Mouse (Mus musculus) gastrocnemius, postnatal 10 days (tissue): ENCODE results near the gene Tkt. TPM values are rescaled to one million over a fixed set of nuclear protein-coding genes. Genes with fewer than 3 reads are reported as not detected.

Experiments
- DNase-seq: peaks from one replicate; pipeline ENCODE4 v3.0.0; 2021; ENCODE audit warnings: mixed read lengths
- total RNA-seq, 2 experiments: library from RNA; stranded (reverse); gene quantifications; 2 replicates each; pipeline ENCODE4 v1.2.3; 2021

Tkt gene
- total RNA-seq, 2 experiments from 2014 or later: 30.1 to 37.1 TPM

DNA sequence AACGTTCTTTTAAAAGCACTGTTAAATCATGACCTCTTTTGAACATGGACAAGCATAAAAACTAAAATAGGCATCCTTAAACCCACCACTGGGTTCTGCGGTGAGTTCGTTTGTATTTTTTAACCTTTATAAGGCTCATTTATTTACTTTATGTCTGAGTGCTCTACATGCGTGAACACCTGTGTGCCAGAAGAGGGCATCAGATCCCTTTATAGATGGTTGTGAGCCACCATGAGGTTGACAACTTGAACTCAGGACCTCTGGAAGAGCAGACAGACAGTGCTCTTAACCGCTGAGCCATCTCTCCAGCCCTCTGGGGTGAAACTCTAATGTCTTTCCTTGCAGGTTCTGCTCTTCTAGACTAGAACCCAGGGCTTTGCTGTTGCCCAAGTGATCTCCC, 37.2 kb downstream of the Tkt start:
- no peak for DNase-seq

GRCm38 (mm10) chr14:30586780-30587461, 38.8 kb downstream of the Tkt start:
- DNase-seq: no peak

DNA sequence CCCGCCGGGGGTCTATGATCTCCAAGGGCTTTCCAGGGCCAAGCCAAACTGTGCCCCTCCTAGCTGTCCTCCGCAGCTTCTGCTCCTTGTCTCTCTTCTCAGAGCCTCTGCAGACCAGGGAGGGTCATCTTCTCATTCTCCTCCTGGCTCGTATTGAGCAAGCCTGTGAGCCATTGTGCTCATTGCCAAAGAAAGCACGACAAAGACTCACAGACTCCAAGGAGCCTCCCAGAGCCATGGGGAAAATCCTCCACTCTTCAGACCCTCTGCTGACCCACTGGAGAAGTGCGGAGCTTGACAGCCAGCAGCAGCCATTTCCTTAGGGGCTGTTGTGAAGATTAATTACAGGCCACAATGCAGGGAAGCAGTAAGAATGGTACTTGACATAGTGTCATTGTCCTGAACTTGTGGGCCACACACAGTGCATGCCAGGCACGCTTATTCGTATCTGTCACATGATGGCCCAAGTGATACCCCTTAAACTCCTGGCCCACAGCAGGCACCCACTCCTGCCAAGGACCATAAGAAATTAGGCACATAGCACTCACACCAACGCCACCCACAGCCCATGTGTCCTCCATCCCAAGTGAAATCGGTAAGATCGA, 42.0 kb downstream of the Tkt start:
- DNase-seq: no peak

DNA sequence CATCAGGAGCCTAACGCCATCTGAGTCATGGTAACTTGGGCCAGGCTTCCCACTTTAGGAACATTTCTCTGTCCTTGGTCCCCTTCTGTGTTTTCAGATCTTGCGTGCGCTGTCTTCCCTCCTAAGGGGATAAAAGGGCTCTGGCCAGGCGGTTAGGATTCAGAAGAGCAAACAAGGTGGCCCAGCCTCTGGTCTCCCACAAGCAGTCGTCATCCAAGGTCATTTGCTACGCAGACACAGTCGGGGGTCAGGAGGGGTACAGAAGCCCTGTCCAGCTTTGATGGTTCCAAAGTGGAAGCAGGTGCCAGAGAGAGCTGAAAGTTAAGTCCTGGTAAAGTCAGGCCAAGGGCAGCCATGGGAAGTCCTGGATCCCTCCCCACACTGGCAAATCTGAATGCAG, 42.8 kb downstream of the Tkt start:
- no peak for DNase-seq

DNA sequence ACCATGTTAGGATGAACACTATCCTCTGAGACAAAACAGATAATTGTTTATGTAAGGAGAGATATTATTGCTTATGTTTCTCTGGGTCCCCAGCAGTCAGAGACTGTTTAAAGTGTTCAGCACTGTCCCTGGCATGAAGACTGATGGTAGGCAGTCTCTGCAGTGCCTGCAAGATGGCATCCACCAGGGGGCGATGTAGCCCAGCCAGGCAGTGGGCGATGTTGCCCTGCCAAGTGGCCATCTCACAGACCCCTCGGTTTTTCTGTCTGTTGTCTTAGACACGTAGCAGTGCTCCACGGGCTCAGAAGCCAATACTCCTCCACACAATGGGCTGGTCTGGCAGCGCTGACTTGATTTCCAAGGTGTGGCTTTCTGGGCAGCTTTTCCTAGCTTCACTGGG, 43.3 kb downstream of the Tkt start:
- peak; percentile 94 for DNase-seq

GRCm38 (mm10) chr14:30593279-30594091, 45.3 kb downstream of the Tkt start:
- peak; percentile 81 for DNase-seq

GRCm38 (mm10) chr14:30594092-30594695, 46.0 kb downstream of the Tkt start:
- peak; percentile 38 for DNase-seq

GRCm38 (mm10) chr14:30595576-30596313, 47.6 kb downstream of the Tkt start:
- DNase-seq: no peak

DNA sequence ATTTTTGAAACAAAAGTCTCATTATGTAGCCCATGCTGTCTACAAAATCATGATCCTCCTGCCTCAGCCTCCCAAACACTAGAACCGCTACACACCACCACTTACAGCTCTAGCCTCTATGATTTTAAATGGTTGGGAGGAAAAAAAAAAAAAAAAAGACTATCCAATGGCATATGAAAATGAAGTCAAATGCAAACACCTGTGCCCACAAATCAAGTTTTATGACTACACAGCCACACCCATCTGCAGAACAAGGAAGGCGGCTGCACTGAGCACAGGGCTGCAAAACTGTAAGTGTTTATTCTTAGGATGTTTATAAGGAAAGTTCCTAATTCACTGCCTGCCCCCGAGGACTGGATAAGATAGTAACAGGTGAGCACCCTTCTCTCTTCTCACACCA, 48.2 kb downstream of the Tkt start:
- no peak for DNase-seq

DNA sequence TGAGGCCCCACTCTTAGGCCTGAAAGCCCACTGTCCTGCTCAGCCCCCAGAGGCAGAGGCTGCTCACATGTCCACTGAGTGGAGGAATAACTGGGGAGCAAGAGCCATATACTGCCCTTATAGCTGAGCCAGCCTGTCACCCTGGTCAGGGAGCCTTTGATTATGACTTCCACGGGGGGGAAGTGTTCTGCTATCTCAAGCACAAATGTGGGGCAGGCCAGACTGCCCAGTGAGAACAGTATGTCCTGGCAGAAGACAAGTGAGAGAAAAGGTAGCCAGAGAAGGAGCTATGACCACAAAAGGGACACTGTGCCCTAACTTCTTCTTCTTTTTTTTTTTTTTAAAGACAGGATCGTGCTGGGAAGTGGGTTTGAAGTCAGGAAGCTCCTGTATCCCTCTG, 49.0 kb downstream of the Tkt start:
- no peak for DNase-seq

DNA sequence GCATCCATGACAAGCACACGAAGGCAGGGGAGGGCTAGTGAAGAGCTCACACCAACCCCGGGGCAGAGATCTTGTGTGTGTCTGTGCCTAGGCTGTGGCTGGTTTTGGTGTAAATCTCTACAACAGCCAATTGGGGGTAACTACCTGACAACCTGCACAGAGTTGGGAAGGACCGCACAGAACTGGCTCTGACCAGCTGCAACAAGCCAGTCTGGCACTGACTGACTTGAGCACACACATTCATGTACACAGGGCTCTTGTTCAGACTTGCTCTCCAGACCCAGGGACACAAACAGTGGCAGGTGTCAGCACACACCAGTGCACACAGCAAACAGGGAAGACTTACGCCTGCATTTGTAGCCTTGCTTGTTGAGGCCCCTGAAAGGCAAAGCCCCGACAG, 58.7 kb downstream of the Tkt start:
- no peak for DNase-seq

DNA sequence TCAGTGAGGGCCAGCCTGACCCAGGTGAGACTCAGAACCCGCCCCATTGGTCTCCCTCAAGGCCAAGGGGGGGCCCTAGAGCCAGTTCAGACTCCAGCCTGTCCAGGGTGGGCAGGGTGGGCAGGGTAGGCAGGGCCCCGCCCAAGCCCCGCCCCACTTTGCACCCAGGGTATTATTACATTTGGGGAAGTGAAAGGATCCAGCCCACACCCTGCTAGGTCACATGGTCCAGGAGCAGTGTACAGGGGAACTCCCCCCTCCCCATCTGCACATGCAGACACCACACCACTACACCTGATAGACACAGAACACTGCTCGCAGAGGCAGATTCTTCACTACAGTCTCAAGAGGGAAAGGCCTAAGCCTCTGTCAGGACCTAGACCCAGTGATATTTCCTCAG, 59.5 kb downstream of the Tkt start:
- no peak for DNase-seq

GRCm38 (mm10) chr14:30608176-30608575, 60.0 kb downstream of the Tkt start:
- DNase-seq: no peak

- DNase-seq: no peak
These were observed 61.3 kb downstream of the Tkt start for GRCm38 (mm10) chr14:30609499-30609898.

GRCm38 (mm10) chr14:30610304-30610703, 62.1 kb downstream of the Tkt start:
- DNase-seq: no peak

DNA sequence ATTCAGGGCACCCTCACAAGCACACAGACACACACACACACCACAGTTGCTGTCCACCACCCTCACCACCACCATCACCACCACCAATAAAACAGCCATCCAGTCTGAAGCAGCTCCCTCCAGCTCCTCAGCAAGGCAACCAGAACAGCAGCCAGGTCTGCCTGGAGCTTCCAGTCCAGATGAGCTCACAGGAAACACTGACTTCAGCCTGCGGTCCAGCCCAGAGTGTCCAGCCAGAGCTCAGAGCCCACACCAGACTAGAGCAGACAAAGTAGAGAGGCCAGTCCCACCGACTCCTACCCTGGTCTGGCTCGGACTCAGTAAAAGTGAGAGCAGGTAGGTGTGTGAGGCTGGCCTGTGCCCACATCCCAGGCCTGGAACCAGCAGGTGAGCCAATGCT, 62.8 kb downstream of the Tkt start:
- no peak for DNase-seq

DNA sequence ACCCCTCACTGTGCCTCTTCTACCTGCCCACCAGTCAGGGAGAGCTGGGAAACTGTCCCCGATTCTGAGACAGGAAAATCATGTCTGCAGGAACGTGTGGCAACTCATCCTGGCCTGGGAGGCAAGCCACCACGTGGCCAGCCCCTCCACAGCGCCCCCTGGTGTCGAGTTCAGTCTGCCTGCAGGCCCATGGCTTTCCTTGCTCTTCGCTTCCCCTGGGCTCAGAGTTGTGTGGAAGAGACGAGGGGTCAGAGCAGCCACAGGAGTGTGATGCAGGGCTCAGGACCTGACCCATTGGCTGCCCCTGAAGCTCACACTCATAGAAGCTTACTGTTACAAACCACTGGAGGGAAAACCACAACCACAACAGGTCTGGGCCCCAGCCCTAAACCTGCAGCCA, 64.4 kb downstream of the Tkt start:
- peak; percentile 95 for DNase-seq

DNA sequence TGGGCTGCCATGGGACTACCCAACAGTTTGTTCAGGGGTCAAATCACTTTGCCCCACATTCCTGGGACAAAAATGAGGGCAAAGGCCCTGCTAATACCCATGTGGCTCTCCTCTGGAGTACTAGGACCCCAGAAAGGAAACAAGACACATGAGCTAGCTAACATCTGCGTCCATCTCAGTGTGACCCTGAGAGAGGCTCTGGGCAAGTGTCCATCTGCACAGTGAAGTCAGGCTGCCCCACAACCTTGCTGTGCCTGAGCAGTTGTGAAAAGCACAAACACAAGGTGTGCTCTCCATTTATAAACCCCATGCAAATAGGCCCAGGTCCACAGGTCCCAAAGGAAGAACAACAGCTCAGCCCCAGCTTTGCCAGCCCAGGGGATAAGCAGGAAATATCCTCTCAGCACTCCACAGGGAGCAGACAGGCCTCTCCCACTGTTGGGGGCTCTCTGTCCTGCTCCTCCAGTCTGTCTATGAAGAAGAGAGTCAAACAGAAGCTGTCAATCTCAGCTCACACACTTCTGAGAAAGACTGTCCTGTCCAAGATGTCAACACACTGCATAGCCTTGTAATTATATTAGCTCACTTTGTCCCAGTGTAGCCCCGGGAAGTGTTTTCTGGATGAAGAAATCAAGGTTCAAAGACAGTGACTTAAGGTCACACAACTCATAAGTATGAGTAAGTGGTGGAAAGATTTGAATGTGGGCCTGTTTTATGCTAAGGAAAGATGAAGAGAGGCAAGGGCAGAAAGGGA, 65.0 kb downstream of the Tkt start:
- no peak for DNase-seq

- no peak for DNase-seq
These were observed 68.6 kb downstream of the Tkt start for GRCm38 (mm10) chr14:30616751-30617150.

GRCm38 (mm10) chr14:30618746-30619275, 70.7 kb downstream of the Tkt start:
- DNase-seq: no peak

DNA sequence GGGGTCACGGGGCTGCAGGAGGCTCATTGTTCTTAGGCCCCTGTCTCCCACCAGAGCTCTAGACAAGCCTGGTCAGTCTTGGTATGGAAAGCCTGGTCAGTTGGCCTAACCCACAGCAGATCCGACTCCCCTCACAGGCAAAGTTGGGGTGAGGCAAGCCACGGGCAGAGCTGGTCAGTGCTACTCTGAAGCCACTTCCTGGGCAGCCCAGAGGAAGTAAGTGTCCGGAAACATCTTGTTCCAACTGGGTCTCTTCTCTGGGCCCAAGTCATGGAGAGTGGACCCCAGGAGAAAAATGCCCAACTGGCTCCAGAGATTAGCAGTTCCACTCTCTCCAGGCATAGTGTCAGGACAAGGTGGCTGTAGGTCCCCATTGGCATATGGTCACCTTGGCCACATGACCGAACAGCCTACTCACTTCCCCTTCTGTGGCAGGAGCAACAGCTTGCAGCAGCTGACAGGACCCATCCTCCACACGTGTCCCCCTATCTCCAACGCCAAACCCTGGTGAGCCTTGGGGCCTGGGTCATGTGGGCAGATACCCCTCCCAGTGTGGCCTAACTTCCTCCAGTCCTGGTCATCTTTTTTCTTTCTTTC, 71.9 kb downstream of the Tkt start:
- no peak for DNase-seq
